Mouse (Mus musculus) CD4-positive, CD25-positive, alpha-beta regulatory T cell, adult 2 months (primary cell): ENCODE data around the gene Poll.
"Not testable (repeated sequence)": the region's sequence is repeated elsewhere in the genome, so short reads cannot be mapped to it uniquely, and the experiment has no call there.

Experiments used
- DNase-seq: peaks from one replicate; pipeline ENCODE4 v3.0.0-alpha.2; 2012; ENCODE audit warnings: low read depth, low spot score

Poll gene

GRCm38 (mm10) chr19:45577141-45577750, 16.9 kb upstream of the Poll start:
- DNase-seq, result peak; percentile 65

DNA sequence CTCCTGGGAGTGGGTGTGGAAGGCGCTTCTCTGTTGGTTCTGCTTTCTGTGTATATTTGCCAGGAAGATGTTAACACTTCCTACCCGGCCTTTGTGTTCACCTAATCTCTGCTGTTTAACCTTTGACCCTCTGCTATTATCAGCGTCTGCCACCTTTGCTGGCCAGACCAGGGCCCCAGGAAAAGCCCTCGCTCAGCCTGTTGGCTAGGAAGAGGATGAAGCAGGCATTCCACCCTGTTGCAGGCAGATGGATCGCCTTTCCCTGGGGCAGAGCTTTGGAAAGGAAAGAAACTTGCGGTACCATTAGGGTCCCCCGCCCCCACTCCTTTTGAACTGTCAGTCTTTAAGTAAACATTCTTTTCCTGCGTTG, 15.3 kb upstream of the Poll start:
- no peak for DNase-seq

GRCm38 (mm10) chr19:45574941-45575631, 14.8 kb upstream of the Poll start:
- peak; percentile 69 for DNase-seq

DNA sequence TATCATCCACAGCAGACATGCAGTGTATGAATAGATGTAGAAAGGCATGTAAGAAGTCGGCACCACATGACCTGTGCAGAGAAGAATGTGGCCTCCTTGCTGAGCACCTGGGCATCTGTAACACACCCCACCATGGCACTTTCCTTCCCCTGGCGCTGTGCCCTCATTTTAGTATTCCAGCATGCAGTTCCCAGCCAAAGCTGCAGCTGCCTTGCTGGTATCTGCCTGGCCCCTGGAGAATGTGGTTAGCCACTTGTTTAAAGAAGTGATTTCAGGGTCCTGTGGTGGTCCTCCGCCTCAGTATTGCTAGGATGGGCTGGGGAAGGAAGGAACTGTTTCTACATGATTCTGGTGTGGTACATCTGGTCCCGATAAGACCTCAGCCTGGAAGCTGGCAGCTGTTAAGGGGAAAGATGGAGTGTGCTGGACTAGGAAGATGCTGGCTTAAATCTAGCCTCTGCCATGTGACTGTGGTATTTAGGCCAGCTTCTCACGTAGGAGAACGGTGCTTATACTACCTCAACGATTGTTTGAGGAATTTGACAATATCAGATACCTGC, 14.1 kb upstream of the Poll start:
- DNase-seq, result no peak

DNA sequence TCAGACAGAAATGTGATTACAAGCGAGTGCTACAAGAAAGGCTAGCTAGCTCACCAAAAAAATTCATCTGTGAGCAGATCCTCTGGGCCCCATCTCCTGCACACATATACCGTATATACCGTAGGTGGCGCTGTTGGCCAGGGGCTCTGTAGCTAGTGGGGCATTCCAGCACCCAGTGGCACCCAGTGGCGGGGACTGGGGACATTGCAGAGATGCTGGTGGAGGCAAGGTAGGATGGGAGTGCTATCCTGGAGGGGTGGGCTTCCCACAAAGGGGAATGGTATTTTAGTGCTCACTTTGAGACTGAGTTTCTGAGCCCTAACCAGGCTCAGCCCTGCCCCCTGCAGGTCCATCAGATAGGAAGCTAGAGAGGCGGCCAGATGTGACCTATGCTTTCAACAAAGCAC, 13.5 kb upstream of the Poll start:
- peak; percentile 92 for DNase-seq

DNA sequence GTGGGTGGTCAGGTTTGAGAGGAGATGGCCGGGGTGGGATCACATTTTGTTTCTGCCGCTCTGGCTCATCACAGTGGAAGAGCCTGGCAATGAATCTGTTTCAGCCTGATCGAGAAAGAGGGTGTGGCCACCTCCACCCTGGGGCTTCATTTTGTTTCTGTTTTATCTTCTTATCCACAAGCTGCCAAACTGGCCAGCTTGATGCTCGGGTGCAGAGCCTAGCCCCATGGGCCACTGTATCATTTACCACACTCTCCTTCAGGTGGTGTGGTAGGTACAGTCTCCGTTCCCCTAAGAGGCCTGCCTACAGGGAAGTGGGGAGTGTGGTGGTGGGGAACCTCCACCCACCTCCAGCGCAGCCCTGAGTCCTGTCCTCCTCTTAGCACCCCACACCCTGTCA, 12.7 kb upstream of the Poll start:
- DNase-seq, result no peak

- DNase-seq, result no peak
Measured at GRCm38 (mm10) chr19:45567367-45567766, 7.0 kb upstream of the Poll start.

GRCm38 (mm10) chr19:45565925-45566715, 5.8 kb upstream of the Poll start:
- DNase-seq, result no peak

DNA sequence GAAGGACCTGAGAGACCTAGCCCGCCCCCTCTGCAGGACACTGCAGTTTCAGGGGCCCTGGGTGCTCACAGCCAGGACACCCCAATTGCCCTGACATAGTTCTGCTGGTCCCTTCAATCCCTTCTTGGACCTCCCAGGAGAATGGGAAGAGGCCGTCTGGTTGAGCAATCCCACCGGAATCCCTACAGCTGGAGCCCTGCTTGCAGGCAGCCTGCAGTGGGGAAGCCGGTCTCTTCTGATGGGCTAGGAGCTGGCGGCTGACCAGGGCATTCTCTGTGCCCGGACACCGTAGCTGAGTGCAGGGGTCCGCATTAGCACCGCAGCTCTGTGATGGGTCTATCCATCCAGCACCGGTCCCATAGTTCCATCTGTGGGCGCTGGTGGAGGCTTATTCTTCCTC, 6.2 kb downstream of the Poll start:
- no peak for DNase-seq

DNA sequence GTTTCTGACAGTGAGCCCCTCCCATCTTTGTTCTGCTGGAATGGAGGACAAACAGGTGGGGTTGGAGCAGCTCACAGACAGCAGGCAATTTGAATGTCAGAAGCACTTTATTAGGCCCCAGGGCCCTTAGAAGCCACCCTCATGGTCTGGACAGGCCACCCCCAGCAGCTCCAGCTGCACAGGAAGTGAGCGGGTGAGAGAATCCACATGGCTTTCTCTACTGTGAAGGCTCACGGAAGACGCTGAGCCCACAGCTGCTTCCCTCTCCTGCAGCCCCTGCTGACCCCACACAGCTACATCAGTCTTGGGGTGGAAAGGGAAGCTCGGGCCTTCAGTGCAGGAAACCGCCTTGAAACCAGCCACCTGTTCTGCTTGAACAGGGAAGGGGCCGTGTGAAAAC, 8.1 kb downstream of the Poll start:
- DNase-seq, result no peak

DNA sequence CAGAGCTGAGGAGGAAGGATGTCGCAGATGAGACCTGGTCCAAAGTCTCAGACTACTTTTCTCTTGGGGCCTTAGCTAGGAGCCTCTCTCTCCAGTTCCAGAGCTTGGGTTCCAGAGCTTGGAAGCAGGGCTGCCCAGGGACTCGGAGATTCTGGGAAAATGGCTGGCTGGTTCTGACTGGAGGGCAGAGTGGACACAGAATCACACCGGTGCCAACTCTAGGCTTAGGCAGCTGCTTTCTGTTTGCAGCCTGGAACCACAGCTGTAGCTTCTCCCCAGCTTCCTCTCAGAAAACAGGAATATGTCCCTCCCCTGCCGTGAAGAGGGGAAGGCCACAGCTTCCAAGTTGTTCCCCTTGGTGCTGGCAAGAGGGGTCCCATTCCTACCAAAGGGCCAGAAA, 10.4 kb downstream of the Poll start:
- DNase-seq, result no peak

DNA sequence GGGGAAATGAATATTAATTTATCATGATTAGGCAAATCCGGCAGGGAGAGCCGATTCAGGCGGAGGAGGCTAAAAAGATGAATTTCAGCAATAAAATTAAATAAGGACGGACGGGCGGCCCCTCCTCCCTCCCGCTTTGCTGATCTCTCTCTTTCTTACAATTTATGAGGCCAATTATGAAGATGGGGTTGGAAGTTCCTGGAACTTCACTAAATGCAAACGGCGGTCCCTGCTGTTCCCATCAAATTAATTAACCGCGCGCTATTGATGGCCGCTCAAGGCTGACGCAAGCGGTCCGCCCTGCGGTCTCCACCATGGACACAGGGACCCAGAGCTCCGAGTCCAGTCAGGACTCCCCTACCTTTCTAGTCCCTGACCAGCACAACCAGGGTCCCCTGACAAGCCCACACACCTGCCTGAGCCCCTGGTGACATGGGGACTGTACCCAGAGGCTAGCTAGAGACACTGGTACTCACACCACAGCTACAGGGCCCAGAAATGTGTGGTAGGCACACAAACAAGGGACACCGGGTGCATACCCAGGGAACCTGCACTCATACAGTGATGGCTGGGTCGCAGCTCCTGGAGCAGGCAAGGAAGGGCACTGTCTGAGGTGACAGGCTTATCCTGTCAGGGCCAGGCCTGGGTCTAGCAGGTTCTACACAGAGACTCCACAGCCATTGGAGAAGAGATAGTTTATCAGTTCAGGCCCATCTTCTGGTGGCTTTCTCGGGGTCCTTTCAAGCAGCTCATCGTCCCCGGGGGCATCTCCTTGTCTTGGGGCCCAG, 11.0 kb downstream of the Poll start:
- DNase-seq, result no peak

- DNase-seq, result not testable (repeated sequence)
Measured at GRCm38 (mm10) chr19:45548196-45548595, 12.1 kb downstream of the Poll start.

GRCm38 (mm10) chr19:45544925-45545321, 15.4 kb downstream of the Poll start:
- DNase-seq, result peak; percentile 87

GRCm38 (mm10) chr19:45544152-45544924, 16.0 kb downstream of the Poll start:
- peak; percentile 44 for DNase-seq

DNA sequence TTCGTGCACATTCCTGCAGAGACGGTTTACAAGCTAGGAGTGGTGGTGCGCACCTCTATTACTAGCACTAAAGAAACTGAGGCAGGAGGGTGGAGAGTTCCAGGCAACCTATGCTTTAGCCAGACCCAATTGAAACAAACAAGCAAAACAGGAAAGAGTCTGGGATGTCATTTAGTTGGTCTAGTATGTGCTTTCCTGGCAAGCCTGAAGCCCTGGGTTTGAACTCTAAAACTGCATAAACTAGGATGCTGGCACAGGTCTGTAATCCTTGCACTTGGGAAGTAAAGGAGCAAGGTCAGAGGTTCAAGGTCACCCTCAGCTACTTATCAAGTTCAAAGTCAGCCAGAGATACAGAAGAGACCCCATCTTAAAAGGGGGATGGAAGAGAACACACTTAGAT, 18.3 kb downstream of the Poll start:
- no peak for DNase-seq

DNA sequence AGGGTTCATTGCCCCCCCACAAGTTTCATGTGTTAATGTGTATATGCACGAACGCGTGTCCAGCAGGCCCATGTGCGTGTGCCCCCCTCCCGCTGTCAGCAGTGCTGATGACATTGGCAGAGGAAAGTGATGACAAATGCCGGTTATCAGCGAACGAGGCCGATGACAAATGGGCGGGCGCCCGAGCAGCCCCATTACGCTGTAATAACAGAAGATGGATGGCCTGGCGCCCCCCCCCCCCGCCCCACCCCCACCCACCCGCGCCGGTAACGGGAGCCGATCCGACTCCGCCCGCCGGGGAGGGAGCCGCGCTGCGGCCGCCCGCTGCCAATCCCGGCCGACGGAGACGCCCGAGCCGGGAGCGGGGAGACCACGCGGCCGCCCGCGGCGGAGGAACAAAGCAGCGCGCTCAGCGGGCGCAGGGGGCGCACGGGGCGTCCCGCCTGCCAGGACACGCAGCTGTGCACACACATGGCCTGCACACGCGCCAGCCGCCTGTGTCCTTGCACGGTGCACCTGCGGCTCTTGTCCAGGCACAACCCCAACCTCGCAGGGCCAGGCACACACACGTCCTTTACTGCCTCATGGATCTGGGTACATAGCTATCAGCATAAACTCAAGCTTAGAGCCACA, 18.8 kb downstream of the Poll start:
- DNase-seq, result peak; percentile 45

- DNase-seq, result no peak
Measured at GRCm38 (mm10) chr19:45540657-45541408, 19.5 kb downstream of the Poll start.

DNA sequence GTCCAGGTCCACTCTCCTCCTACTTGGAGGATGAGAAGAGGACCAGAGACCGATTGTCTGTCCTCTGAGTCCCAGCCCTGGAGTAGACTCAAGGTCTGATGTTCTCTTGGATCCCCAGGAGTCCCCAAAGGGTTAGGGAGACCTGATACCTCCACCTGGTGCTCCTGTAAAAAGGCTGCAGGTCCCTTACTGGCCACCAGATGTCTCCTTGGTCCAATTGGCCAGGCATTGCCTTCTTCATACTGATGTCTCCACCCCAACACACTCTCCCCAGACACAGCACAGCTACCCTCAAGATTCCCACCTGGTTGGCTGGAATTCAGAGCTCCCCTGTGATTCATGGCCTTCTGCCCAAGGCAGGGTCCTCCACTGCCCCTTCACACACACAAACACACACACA, 22.8 kb downstream of the Poll start:
- peak; percentile 80 for DNase-seq

- DNase-seq, result no peak
Measured at GRCm38 (mm10) chr19:45535929-45536328, 24.4 kb downstream of the Poll start.
